Mouse (Mus musculus) CD4-positive helper T cell, adult 2 months (primary cell): ENCODE measurements around the gene Tbc1d4.

Source experiments
- DNase-seq: peaks from one replicate; pipeline ENCODE4 v3.0.0-alpha.2; 2012; ENCODE audit warnings: low read depth, missing footprints, low spot score

Gene Tbc1d4

GRCm38 (mm10) chr14:101532090-101532695 is 76.8 kb downstream of the Tbc1d4 start:
- no peak for DNase-seq

GRCm38 (mm10) chr14:101530455-101530854 is 78.5 kb downstream of the Tbc1d4 start:
- DNase-seq: no peak

DNA sequence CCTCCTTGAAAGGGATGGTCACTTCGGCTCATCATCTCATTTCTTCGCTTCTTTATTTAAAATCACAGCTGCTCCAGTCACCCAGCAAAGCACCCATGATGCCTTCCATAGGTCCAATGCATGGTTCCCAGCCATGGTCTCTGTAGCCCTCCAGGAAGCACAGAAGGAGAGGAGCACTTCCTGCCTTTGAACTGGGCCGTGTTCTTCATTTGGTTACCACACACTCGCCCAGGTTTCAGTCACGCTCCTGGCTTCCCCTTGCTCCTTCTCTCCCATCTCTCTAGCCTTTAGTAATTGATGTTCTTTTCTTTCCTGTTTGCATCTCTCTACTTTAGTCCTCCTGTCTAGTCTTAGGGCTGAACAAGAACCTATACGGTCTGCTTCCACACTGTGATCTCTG is 79.8 kb downstream of the Tbc1d4 start:
- no peak for DNase-seq

DNA sequence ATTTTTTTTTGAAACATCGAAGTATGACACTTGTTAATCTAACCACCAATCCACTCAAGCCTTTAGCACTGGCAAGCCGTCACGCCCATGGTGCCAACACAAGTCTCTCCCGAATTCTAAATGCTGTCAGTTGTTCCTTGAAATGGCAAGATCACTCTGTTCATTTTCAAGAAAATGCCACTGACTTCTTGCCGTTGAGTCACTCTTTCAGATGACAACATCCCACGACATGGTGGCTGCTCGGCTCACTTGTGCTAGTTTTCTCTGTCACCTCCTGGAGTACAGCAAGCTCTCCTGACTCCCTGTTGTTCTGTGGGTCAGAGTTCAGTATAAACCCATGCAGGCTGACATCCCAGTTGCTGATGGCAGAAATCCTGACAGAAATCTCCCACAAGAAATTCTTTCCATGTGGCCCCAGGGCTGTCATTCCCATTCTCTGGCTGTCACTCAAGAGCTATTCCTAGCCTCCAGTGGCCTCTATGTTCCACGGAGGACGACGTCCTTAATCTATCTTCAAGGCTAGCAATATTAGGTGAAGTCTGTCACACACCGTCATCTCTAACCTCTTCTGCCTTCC is 81.5 kb downstream of the Tbc1d4 start:
- DNase-seq: no peak

DNA sequence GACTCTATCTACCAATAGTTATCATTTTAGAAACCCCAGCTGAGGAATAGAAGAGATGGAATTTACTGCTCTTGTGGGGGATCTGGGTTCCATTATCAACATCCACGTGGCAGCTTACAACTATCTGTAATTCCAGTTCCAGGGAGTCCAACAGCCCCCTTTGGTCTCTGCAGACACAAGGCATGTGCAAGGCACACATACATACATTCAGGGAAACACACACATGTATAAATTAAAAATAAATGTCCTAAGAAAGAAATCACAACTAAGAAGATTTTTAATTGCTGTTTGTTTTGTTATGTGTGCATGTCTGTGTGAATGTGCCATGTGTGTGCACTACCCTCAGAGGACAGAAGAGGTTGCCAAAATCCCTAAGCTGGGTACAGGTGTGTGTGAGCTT is 82.5 kb downstream of the Tbc1d4 start:
- DNase-seq: no peak

DNA sequence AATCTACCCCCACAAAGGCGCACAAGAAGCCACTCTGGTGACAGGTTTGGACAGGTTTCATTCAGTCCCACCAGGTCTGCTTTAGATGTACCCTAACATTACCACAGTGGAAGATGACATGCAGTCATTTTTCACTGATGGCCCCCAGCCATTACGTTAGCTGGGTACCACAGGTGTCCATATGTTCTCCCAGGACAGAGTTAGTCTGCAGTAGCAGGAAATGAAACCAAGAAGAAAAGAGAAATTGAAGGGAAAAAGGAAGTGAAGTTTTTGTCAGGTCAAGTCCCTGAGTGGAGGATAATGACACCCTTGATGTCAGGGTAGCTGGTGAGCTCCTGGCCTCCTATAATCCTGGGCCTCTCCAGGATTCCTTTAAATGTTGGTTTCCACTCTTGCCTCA is 89.0 kb downstream of the Tbc1d4 start:
- no peak for DNase-seq

- DNase-seq: no peak
These were observed 90.7 kb downstream of the Tbc1d4 start for GRCm38 (mm10) chr14:101518259-101518658.

DNA sequence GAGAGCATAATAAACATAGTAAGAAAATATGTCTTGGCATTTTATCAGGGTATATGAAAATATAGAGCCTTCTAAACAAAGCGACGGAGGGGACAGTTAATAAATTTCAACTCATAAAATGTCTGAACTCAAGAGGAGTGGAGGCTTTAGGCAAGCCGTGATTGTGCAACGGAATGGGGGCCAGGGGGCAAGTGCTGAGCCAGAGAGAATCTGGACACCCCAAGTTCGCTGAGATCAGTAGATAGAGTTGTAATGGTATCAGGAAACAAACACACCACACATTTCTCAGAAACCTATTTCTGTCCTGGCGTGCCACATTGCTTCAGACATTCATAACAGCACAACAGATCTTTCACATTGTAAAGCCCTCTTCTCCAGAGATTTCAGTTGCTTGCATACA is 91.2 kb downstream of the Tbc1d4 start:
- DNase-seq: no peak

GRCm38 (mm10) chr14:101517341-101517740 is 91.7 kb downstream of the Tbc1d4 start:
- DNase-seq: peak; percentile 55

GRCm38 (mm10) chr14:101516864-101517263 is 92.1 kb downstream of the Tbc1d4 start:
- DNase-seq: no peak

DNA sequence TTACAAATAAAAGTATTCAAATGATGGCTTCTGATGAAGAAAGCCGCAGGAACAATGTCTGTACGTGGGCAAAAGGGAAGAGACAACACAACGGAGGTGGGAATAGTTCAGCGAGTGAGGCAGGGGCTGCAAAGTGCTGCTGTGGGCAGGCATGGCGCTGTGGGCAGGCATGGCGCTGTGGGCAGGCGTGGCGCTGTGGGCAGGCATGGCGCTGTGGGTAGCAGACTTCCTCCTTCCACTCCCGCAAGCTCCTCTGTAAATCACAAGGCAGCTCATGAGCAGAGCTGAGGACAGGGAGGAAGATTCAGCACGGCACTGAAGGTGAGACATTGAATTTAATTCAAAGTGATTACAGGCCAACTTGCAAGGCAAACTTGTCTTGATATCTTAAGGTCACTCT is 93.0 kb downstream of the Tbc1d4 start:
- no peak for DNase-seq

GRCm38 (mm10) chr14:101515271-101515670 is 93.7 kb downstream of the Tbc1d4 start:
- no peak for DNase-seq

- DNase-seq: no peak
These were observed 94.4 kb downstream of the Tbc1d4 start for GRCm38 (mm10) chr14:101514557-101514971.

GRCm38 (mm10) chr14:101513163-101513562 is 95.8 kb downstream of the Tbc1d4 start:
- DNase-seq: no peak

DNA sequence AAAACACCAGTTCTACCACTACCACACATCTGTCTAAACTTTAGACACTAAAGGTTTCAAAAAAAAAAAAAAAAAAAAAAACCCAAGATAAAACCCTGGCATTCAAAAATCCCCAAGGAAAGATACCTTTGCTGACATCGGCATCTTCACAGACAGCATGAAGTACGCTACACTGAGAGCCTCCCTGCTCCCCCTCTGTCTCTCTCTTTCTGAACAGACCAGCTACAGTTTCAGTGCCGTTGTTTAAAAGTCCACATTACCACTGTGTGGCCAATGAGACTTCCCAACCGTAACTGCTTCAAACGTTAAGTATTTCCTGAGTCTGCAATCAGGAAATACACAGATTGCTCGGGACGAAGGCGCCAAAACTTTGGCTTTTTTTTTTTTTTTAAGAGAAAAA is 97.6 kb downstream of the Tbc1d4 start:
- no peak for DNase-seq

DNA sequence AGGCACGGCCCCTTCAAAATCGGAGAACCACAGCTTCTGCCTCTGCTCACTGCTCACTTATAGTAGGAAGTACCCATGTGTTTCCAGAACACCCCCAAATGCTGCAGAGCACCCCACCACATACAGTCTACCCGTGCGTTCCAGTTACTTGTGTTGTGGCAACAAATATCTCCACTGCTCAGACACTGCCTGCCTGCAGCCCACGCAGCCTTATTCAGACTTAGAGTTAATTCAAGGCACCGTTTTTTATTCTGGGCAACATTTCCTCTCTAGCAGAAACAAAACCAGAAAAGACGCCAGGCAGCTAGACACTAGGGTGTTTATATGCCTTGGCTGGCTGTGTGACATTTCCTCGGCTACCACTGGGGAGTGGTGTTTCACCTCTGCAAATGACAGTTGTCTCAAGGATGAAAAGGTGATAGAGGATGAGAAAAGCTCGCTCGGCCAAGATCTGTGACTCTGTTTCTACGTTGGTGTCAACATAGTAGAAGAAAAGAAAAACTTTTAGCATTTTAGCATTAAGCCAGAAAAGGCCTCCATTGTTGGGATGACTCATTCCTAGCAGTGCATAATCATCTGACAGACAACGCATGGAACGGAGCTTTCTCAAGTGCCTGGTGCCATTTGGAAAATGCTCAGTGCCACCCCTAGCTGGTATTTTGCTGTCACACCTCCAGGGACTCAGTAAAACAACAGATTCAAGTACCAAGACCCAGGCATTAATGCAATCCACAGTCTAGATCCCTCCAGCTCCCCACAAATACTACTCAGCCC is 98.3 kb downstream of the Tbc1d4 start:
- DNase-seq: peak; percentile 55

DNA sequence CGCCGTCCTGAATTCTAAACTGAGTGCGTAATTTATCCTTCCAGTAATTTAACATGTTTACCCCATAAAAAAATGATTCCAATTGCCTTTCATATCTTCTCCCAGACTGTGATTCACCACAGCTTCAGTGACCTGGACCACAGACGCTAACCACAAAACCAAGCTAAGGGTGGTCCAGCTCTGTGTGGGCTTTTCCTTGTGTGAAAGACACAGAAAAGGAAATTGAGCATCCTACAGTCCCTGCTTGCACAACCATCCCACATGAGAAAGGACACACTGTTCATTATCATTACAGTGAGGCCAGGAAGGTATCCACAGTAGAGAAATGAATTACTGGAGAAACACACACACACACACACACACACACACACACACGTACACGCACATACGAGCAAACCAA is 99.2 kb downstream of the Tbc1d4 start:
- DNase-seq: no peak

- DNase-seq: no peak
These were observed 101.0 kb downstream of the Tbc1d4 start for GRCm38 (mm10) chr14:101507956-101508355.

GRCm38 (mm10) chr14:101507146-101507545 is 101.8 kb downstream of the Tbc1d4 start:
- DNase-seq: no peak

DNA sequence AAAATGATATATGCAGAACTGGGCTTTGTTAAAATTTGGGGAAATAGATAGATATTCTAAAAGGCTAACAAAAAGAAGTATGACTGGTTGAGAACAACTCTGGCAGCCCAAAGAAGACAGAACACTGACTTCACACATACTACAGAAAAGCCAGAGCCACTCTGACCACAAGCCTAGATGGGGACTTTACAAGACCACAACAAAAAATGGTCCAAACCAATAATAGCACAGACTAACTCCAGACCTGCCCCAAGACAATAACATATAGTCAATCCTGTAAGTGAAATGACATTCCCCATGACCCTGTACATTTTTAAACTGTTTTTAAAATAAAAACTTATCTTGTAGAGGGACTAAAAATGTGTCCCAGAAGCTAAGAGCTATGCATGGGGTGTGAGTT is 103.2 kb downstream of the Tbc1d4 start:
- no peak for DNase-seq

DNA sequence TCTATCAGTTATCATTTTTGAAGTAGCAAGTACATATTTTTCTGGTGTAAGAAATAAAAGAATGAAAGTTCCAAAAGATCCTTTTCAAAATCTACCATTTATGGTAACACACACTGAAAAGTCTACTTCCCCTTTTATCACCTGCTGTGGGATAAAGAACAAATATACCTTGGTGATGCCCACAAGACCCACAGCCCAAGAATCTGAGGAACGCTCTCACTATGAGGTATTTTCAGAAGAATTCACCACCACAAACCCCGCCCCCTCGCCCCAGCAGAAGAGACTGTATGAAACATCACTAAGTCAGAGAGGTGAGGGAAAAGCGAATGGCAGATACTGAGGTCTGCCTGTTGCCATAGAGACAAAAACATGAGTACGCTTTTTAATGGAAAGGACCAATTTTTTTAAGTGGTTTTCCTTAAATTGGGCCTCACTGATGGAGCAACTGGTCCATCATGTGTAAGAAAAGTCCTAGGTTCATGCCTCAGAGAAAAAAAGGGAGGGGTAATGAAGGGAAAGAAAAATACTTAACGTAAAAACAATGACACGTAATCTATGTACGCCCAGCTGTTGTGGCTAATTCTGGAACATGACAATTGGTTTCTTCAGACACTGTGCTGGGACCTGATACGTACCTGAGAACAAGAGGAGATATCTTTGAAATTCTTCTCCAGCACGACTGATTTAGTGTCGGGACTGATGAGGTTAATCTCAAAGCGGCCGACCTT is 104.4 kb downstream of the Tbc1d4 start:
- DNase-seq: peak; percentile 52
